Mouse (Mus musculus): ENCODE results near the gene Gm45785.

Gm45785 gene

GRCm38 (mm10) chr7:140831447-140831846 lies 24.7 kb downstream of the Gm45785 start:
- no peak for DNase-seq (ENCODE audit: low spot score)

- DNase-seq (ENCODE audit: low spot score) = no peak
Measured at GRCm38 (mm10) chr7:140828171-140828881, 27.8 kb downstream of the Gm45785 start.

- no peak for DNase-seq (ENCODE audit: low spot score)
Measured at GRCm38 (mm10) chr7:140822731-140823130, 33.4 kb downstream of the Gm45785 start.

- DNase-seq (ENCODE audit: low spot score) = no peak
Measured at GRCm38 (mm10) chr7:140821653-140822329, 34.3 kb downstream of the Gm45785 start, which contains the start of gene Zfp941. TSS of gene Zfp941 (minus strand) at chr7:140822178.

GRCm38 (mm10) chr7:140821305-140821652 lies 34.9 kb downstream of the Gm45785 start:
- DNase-seq (ENCODE audit: low spot score) = no peak

- DNase-seq (ENCODE audit: low spot score) = no peak
Measured at GRCm38 (mm10) chr7:140820173-140820572, 36.0 kb downstream of the Gm45785 start.

GRCm38 (mm10) chr7:140812850-140813249 lies 43.3 kb downstream of the Gm45785 start:
- no peak for DNase-seq (ENCODE audit: low spot score)

GRCm38 (mm10) chr7:140811714-140812113 lies 44.4 kb downstream of the Gm45785 start:
- DNase-seq (ENCODE audit: low spot score) = no peak

- DNase-seq (ENCODE audit: low spot score) = no peak
Measured at GRCm38 (mm10) chr7:140810496-140810895, 45.6 kb downstream of the Gm45785 start.

- DNase-seq (ENCODE audit: low spot score) = peak; percentile 44
Measured at GRCm38 (mm10) chr7:140805704-140806103, 50.4 kb downstream of the Gm45785 start.

GRCm38 (mm10) chr7:140802629-140803028 lies 53.5 kb downstream of the Gm45785 start:
- no peak for DNase-seq (ENCODE audit: low spot score)

- no peak for DNase-seq (ENCODE audit: low spot score)
Measured at GRCm38 (mm10) chr7:140798212-140798611, 57.9 kb downstream of the Gm45785 start.

- no peak for DNase-seq (ENCODE audit: low spot score)
Measured at GRCm38 (mm10) chr7:140797619-140798018, 58.5 kb downstream of the Gm45785 start.

- DNase-seq (ENCODE audit: low spot score) = no peak
Measured at GRCm38 (mm10) chr7:140793541-140793940, 62.6 kb downstream of the Gm45785 start.

- DNase-seq (ENCODE audit: low spot score) = no peak
Measured at GRCm38 (mm10) chr7:140788053-140788435, 68.1 kb downstream of the Gm45785 start.

- DNase-seq (ENCODE audit: low spot score) = no peak
Measured at GRCm38 (mm10) chr7:140787406-140788052, 68.6 kb downstream of the Gm45785 start, which contains the start of gene Syce1. TSS of gene Syce1 (minus strand) at chr7:140787852.

- no peak for DNase-seq (ENCODE audit: low spot score)
Measured at GRCm38 (mm10) chr7:140780548-140780947, 75.6 kb downstream of the Gm45785 start.
